Mouse (Mus musculus): ENCODE measurements at regions not wholly inside any gene's neighbourhood (a gene's known extent, or its start where the extent isn't known, plus 50 kb on each side); places are given as distances from the start of the nearest gene placed in this dataset.
"Not testable (repeated sequence)": the region's sequence is repeated elsewhere in the genome, so short reads cannot be mapped to it uniquely, and the experiment has no call there.

- no peak for DNase-seq (ENCODE audit: low read depth)
Measured at GRCm38 (mm10) chr1:149129767-149130287, 831.3 kb downstream of the Pla2g4a start.

DNA sequence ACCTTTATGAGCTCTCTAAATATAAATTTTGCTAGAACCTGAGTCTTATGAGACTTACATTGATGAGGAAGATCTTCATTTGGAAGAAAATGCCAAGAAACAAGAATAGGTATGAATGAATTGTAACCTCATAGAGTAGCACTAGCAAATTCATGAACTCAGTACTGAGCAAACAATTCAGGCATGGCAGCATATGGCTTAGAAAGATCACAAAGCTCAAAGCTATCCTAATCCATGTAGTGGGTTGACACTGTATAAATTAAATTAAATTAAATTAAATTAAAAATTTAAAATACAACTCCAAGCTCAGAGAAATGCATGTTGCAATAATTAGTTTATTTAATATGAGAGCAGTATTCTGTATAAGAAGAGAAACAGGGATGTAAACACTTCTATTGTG, 832.0 kb downstream of the Pla2g4a start:
- DNase-seq (ENCODE audit: low read depth), result no peak

GRCm38 (mm10) chr1:149127709-149128108, 833.4 kb downstream of the Pla2g4a start:
- DNase-seq (ENCODE audit: low read depth), result no peak

DNA sequence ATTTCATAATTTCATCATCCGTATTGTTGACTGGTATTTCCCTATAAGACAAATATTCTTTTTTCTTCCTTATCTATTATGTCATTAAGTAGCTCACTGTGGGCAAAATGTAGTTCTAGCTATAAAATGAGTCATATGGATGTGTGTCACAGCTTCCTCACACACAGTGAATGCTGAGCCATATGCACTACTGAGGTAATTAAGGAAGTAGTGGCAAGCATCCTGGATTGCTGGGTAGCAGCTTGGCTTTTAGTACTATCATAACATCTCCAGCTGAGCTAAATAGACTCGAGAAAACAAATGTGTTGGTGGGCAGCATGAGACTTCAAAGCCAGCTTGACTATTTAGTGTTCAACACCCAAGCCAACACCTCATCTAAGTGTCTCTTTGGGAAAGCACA, 857.7 kb downstream of the Pla2g4a start:
- DNase-seq (ENCODE audit: low read depth), result no peak

DNA sequence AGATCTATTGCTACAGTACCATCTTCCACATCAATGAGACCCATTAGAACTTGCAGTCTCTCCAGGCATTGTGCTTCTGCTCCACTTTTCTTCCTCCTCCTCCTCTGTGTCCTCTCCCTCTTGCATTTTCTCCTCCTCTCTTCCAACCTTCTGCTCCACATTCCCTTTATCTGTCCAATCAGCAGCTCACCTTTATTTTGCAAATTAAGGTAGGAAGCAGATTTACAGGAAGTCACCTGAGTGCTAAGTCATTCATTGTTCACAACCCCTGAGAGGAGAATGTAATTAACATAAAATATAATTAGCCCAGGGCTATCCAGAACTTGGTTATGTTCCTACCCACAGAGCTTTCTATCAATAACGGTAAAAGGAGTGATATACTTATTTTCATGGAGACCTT, 863.7 kb downstream of the Pla2g4a start:
- no peak for DNase-seq (ENCODE audit: low read depth)

GRCm38 (mm10) chr1:149074681-149075080, 886.4 kb downstream of the Pla2g4a start:
- DNase-seq (ENCODE audit: low read depth), result no peak

- no peak for DNase-seq (ENCODE audit: low read depth)
Measured at GRCm38 (mm10) chr1:149069570-149069969, 891.5 kb downstream of the Pla2g4a start.

GRCm38 (mm10) chr1:149063011-149063410, 898.1 kb downstream of the Pla2g4a start:
- not testable (repeated sequence) for DNase-seq (ENCODE audit: low read depth)

- DNase-seq (ENCODE audit: low read depth), result no peak
Measured at GRCm38 (mm10) chr1:149038188-149038967, 922.7 kb downstream of the Pla2g4a start.

DNA sequence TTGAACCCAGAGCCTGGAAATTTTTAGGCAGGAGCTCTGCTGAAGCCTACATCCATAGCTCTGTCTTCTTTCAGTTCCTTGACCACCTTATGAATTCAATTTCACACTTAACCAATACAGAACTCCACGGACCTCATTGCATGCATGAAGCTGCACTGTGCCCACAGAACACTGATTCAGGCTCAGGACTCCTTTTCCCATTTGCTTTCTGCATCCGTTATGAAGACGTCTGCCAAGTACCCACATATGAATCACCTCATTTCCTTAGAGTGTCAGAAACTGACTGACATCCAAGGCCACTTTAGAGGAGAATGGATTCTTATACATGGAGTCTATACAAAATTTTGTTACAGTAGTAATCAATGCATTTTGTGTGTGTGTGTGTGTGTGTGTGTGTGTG, 932.8 kb downstream of the Pla2g4a start:
- peak; percentile 1 for DNase-seq (ENCODE audit: low read depth)

DNA sequence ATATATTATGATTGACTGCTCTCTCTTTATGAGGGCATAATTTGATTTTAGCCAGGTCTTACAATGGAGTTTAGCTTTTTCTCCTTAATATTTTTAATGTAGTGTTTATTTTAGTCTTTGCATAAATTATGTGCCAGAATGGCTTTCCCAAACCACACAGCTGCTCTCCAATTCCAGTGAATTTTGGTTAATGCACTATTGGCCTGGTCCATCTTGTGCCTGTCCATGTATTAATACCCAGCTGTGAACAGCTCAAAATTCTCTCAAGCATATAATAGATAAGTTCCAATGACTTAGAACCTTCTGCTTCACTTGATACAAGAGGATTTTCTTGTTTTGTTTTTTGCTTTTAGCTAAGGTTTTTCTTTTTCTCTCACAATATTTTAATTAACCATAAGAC, 939.4 kb downstream of the Pla2g4a start:
- DNase-seq (ENCODE audit: low read depth), result no peak

DNA sequence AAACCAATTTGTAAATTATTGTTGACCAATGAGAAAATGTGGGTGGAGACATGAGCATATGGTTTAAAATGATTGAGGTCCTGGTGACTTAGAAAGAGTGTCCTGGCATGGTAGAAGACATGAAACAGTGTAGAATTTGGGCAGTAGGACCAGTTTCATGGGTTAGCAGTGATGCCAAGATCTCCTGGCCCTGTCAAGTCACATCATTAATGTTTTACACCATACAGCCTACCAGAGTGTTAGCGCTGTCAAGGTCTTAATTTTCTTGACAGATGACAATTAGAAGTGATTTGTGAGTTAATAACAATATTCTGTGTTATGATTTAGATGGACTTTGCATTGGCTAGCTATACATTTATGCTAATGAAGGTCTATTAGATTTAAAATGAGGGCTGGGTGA, 939.8 kb downstream of the Pla2g4a start:
- DNase-seq (ENCODE audit: low read depth), result no peak

- no peak for DNase-seq (ENCODE audit: low read depth)
Measured at GRCm38 (mm10) chr1:149014559-149014958, 946.5 kb downstream of the Pla2g4a start.

DNA sequence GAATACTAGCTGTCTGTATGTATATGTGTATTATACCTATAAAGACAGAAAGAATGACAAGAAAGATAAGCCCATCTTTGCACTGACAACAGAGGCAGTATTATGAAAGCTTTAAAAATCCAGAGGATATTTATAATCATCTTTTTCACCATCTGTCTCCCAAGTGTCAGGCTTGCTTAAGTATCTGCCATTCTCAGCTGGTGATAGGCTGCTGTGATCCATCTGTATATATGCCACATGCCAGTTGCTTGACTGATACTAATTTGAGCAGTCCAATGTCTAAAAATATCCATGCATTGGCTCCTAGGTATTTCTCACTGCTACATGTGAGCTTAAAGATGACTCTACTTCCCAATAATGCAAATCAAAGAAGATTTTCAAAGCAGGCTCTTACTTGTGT, 950.3 kb downstream of the Pla2g4a start:
- DNase-seq (ENCODE audit: low read depth), result no peak

GRCm38 (mm10) chr1:149000092-149000491, 961.0 kb downstream of the Pla2g4a start:
- DNase-seq (ENCODE audit: low read depth), result no peak

DNA sequence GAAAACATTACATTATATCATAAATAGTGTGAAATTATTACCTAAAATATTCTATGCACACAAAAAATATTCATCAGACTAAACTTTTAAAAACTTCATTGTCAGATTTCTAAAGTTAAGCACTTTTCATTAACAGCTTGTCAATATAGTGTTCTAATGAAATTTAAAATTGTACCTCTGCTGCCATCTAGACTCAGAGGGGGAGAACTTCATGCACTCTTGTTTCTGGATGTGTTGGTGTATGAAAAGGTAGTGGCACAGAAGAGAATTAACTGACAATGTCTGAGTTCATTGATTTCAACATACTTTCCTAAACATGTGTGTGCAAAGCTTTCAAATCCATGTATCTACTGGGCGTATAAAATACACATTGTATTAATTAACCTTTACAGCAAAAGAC, 967.5 kb downstream of the Pla2g4a start:
- DNase-seq (ENCODE audit: low read depth), result no peak

DNA sequence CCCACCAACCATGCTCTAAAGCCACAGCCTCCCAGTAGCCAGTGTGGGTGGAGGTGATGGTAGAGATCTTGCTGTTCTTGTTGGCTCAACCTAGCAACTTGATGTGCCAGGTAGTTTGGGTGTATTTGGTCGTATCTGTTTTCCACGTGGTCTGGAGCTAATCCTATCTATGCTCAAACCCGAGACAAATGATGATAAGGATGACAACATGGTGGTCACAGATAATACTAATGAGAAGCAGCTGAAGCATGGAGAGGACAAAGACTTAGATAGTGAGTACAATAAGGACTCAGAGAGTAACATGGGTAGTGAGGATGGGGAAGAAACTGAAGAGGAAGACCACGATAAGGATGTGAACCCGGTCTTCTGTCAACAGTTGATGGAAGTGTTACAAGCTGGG, 983.7 kb downstream of the Pla2g4a start:
- DNase-seq (ENCODE audit: low read depth), result no peak

GRCm38 (mm10) chr1:148965358-148965757, 995.7 kb downstream of the Pla2g4a start:
- no peak for DNase-seq (ENCODE audit: low read depth)

- DNase-seq (ENCODE audit: low read depth), result no peak
Measured at GRCm38 (mm10) chr1:148934366-148934765, 1026.7 kb downstream of the Pla2g4a start.

DNA sequence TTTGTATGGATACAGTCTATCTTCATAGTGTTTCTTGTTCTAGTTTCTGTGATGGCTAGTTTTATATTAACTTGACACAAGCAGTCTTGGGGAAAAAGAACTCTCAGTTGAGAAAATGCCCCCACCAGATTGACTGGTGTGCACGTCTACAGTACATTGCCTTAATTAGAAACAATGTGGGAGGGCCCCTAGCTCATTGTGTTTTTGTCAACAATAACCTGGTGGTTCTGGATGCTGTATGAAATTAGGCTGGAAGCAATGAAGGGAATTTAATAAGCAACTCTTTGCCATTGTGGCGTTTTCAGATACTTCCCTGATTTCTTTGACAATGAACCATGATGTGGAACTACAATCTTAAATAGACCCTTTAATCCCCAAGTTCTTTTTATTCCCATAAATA, 1036.6 kb downstream of the Pla2g4a start:
- no peak for DNase-seq (ENCODE audit: low read depth)

GRCm38 (mm10) chr1:148917062-148917461, 1044.0 kb downstream of the Pla2g4a start:
- no peak for DNase-seq (ENCODE audit: low read depth)

- DNase-seq (ENCODE audit: low read depth), result no peak
Measured at GRCm38 (mm10) chr1:148912819-148913218, 1048.3 kb downstream of the Pla2g4a start.

DNA sequence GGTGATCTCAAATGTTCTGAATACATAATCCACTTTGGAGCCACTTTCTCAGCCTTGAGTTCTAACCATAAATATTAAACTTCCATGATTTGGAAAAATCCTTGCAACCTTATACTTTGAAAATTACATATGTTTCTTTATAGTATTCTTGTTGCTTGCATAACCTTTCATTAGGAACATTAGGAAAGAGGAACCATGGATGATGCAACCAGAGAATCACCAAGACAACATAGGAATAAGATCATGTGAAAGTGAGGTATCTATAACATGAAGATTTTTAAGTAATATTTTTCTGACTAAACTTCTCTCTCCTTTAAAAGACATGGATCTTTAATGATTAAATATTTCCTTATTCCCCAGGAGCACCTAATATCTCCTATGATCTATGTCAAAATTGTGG, 1057.0 kb downstream of the Pla2g4a start:
- DNase-seq (ENCODE audit: low read depth), result no peak

- no peak for DNase-seq (ENCODE audit: low read depth)
Measured at GRCm38 (mm10) chr1:148903093-148903492, 1058.0 kb downstream of the Pla2g4a start.
